Mouse (Mus musculus): ENCODE measurements around the gene Slc25a22.
"Not testable (repeated sequence)": the region's sequence is repeated elsewhere in the genome, so short reads cannot be mapped to it uniquely, and the experiment has no call there.

Gene Slc25a22

GRCm38 (mm10) chr7:141457236-141457635 is 19.5 kb upstream of the Slc25a22 start:
- peak; percentile 60 for DNase-seq

GRCm38 (mm10) chr7:141456739-141457138 is 19.0 kb upstream of the Slc25a22 start:
- DNase-seq, result no peak

GRCm38 (mm10) chr7:141455610-141456314 is 18.1 kb upstream of the Slc25a22 start:
- peak; percentile 82 for DNase-seq

GRCm38 (mm10) chr7:141454967-141455551 is 17.4 kb upstream of the Slc25a22 start, which contains the start of gene Pnpla2:
Gene Pnpla2, plus strand, starts transcription at chr7:141455198.
- DNase-seq, result peak; percentile 90

DNA sequence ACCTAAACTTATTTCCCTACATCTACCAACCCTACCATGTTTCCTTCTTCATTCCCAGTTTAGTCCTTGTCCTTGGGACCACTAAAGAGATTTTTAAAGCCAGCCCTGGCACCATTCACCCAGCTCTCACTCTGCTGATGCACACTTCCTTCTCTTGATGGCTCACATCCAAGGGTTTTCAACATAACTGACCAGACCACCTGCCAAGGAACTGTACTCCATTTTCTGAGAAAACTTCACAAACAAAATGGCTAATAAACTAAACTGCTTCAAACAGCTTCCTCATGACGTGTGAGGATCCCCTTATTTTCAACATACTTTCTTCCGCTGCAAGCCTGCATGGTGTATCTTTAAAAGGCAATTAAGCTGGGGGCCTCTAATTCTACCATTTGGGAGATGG is 15.9 kb upstream of the Slc25a22 start:
- peak; percentile 34 for DNase-seq

- peak; percentile 33 for DNase-seq
Measured at GRCm38 (mm10) chr7:141451928-141452327, 14.2 kb upstream of the Slc25a22 start.

DNA sequence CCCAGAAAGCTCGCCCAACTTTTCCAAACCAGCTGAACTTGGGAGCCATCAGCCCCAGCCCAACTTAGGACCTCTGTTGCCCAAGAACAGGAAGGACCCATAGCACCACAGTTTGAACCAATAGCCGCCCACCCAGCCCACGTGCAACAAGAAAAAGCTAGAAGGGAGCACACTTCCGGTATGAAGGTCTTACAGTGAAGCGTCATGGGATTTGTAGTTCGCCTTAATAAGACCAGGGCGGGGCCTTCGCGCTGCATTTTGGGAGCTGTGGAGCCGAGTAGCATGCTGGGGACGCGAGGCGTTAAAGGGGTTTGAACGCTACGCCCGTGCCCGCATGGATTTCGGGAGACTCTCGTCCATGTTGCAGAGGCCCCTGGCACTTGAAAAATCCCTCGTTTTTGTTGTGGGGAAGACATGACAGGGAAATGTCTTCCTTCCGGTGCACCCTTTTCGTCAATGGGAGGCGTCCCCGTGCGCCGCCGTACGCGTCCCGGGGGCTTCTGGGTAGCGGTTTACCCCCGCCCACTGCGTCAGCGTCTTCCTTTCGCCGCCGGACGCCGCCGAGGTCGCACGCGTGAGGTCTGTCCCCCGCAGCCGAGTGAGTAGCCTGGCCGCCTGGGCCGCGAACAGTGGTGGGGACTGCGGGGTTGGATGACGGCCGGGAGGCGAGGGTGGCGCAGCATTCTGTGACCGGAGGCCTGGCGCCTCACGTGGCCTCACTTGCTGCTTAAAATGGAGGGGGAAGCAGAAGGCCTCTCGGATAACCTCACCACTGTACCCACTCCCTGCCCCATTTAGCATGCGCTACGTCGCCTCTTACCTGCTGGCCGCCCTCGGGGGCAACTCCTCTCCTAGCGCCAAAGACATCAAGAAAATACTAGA is 9.7 kb upstream of the Slc25a22 start, which contains the start of gene Rplp2:
Rplp2 (plus strand) TSS at position 261 of the 882 bp plus-strand sequence.
- peak; percentile 92 for DNase-seq

DNA sequence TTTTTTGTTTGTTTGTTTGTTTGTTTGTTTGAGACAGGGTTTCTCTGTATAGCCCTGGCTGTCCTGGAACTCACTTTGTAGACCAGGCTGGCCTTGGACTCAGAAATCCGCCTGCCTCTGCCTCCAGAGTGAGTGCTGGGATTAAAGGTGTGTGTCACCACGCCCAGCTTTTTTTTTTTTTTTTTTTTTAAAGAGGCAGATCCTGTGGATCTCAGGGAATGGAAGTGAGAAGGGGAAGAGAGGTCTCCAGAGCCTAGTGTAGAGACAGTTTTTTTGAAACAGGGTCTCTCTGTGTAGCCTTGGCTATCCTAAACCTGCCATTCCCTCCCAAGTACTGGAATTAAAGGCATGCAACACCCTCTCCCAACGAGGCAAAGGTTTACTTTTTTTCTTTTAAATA is 8.7 kb upstream of the Slc25a22 start:
- DNase-seq, result not testable (repeated sequence)

- DNase-seq, result peak; percentile 42
Measured at GRCm38 (mm10) chr7:141443828-141444237, 6.1 kb upstream of the Slc25a22 start, which contains the start of gene Pidd1. Gene Pidd1, minus strand, starts transcription at chr7:141444025.

GRCm38 (mm10) chr7:141443081-141443821 is 5.6 kb upstream of the Slc25a22 start:
- peak; percentile 63 for DNase-seq

DNA sequence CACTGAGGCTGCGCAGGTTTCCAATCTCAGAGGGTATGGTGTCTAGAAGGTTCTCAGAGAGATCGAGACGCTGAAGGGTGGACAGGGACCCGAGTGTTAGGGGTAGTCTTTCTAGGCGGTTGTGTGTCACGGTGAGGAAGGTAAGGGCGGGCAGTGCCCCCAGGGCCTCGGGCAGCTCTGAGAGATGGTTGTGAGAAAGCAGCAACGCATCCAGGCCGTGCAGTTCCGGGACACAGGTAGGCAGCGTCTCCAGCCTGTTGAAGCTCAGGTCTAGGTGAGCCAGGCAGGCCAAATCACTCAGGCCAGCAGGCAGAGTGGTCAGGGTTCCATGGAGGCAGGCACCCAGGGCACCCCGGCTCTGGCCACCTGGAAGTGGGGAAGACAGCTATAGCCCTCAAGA is 4.5 kb upstream of the Slc25a22 start:
- peak; percentile 47 for DNase-seq

- peak; percentile 60 for DNase-seq
Measured at GRCm38 (mm10) chr7:141441460-141441859, 3.8 kb upstream of the Slc25a22 start.

- peak; percentile 83 for DNase-seq
Measured at GRCm38 (mm10) chr7:141440613-141441012, 2.9 kb upstream of the Slc25a22 start.

DNA sequence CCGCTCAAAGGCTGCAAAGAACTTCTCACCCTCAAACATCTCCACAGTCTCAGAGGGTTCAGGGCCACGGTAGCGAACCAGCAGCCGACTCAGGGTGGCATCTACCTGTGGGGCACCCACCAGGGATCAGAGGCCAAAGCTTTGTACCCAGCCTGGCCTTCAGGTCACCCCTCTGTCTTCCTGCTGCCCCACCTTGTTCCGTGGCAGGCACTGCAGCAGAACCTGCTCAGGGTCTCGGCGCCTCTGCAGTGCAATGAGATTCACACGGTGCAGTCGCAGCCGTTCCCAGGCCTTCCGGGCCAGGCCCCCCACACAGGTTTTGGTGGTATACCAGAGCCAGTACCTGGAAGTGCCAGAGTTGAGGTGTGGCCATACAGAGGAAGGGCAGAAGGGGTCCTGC is 2.1 kb upstream of the Slc25a22 start:
- peak; percentile 70 for DNase-seq

DNA sequence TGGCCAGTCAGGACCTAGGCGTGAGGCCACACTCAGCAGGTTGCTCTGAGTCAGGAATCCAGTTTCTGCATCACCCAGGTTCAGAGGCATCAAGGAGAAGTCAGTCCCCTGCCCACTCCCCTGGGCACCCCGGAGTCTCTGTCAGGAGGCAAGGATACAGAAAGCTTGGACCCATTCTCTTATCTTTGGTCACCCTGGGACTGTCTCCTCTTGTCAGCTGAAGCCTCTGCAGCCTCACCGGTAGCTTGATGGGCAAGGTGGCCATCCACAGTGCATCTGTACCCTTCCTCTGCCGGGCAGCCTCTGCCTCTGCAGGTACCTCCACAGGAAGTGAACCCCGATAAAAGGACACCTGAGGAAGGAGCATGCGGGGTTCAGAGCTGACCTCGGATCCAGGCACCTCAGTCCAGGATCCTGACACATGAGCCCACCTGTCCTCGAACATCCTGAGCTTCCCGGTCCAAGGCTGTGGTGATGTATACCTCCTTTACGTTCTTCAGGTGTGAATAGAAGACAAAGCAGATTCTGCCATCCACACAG is 1.5 kb upstream of the Slc25a22 start:
- peak; percentile 61 for DNase-seq

- DNase-seq, result peak; percentile 94
Measured at GRCm38 (mm10) chr7:141438201-141438968, 693 bp upstream of the Slc25a22 start.

DNA sequence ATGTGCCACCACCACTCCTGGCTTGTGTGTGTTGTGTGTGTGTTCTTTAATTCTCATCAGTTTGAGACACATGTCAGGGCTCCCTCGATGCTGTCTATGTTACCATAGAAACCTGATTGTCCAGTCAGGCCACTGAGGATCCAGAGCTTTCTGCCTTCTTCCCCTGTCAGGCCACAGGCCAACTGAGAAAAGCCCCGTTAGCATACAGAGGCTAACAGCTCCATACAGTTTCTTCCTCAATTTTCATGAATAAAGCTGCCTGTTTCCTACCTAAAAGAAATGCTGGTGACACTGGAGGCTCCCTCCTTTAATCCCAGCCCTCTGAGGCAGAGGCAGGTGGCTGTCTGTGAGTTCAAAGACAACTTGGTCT is 1.2 kb downstream of the Slc25a22 start:
- DNase-seq, result peak; percentile 48

- peak; percentile 77 for DNase-seq
Measured at GRCm38 (mm10) chr7:141435856-141436522, 1.7 kb downstream of the Slc25a22 start.

DNA sequence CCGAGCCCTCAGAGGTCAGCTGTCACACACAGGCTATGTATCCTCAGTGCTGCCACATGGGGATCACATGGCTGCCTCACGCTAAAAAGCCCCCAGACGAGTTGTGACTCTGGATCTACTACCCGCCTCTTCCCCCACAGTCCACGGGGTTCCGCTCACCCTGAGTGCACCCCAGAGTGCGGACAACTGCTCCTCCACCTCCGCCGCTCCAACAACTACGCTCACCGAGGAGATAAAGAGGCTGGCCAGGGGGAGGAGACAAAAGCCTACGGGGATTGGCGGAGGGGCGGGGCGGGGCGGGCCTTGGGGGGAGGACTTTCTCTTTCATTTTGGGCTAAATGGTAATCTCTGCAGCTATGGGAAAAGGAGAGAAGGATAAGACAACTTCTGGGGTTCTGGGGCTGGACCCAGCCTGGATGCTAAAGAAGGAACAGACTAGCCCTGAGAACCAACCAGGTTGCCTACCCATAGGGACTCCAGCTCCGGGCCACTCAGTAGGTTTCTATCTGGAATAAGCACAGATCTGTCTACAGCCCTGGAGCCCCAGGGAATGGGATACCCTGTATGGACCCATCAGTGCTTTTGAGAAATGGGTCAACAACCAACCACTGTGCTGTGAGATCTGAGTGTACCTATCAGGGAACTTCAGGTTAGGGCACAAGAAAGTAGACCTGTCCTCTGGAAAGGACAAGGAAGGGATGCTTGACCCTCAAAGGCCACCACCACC is 2.4 kb downstream of the Slc25a22 start:
- peak; percentile 84 for DNase-seq

DNA sequence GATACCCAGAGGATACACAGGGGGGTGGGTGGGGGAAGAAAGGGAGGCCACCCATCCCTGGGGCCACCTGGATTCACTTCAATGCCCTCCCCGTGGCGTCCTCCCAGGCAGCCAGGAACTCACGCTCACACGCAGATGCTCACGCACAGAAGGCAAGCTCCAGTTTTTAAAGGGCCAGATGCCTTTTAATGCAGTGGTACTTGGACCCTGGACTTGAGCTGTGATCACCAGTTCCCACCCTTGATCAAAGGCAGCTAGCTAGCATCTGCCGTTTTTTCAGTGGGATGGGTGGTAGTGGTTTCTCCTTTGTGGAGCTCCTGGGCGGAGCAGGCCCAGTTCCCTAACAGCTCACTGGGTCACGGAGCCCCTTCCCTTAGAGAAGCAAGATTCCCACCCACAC is 3.2 kb downstream of the Slc25a22 start:
- peak; percentile 88 for DNase-seq
